Mouse (Mus musculus): Measurements from ENCODE around the gene Sult2a5. TPM values are rescaled to one million over a fixed set of nuclear protein-coding genes. Genes with fewer than 3 reads are reported as not detected.

Sult2a5 gene
- not detected in 2 replicates for polyA plus RNA-seq (2012; rRNA removed)

GRCm38 (mm10) chr7:13623667-13624066 lies at the start of gene Sult2a5:
Gene Sult2a5, plus strand, starts transcription at chr7:13623967.
- DNase-seq (ENCODE audit: low spot score), result no peak

Other genes with a start within 250 kb of the Sult2a5 start
- gene Cabp5, start 225.8 kb upstream of the Sult2a5 start, polyA plus RNA-seq (2012; rRNA removed), result not detected in 2 replicates
- gene Bsph1, start 173.1 kb upstream of the Sult2a5 start, polyA plus RNA-seq (2012; rRNA removed), result not detected in 2 replicates
- not detected in 2 replicates for gene Bsph2, start 52.9 kb upstream of the Sult2a5 start, polyA plus RNA-seq (2012; rRNA removed)
- not detected in 2 replicates for gene Sult2a2, start 109.5 kb downstream of the Sult2a5 start, polyA plus RNA-seq (2012; rRNA removed)
- not detected in 2 replicates for gene Sult2a1, start 213.4 kb downstream of the Sult2a5 start, polyA plus RNA-seq (2012; rRNA removed)

Data from urinary bladder, adult 2 months (tissue).